ENCODE assay signal across 9 mouse cellular contexts in genomic region chr4:149098571-149098970, GRCm38 (mm10). TPM values are rescaled to one million over a fixed set of nuclear protein-coding genes. Genes with fewer than 3 reads are reported as not detected.
DNase-seq lines count a peak whose midpoint lies in the region; ATAC-seq and TF ChIP-seq lines count a peak whose summit lies in the region.
"Had no signal": no experiment of that assay in that cellular context is flagged by ENCODE, and none has a peak within 500 bp of the region (broad histone marks: within the 10 kb centered on the region; RNA-seq: fewer than 3 reads in every experiment).

No protein-coding gene starts in this region.

- TF ChIP-seq CTCF in bone marrow, adult 2 months (IDR thresholded peaks at IDR 0.05; ENCODE audit: control insufficient read depth, insufficient read depth, low read length): no peak

- TF ChIP-seq POLR2A in bone marrow, adult 2 months (IDR thresholded peaks at IDR 0.05; ENCODE audit: borderline replicate concordance, control insufficient read depth, low read depth, low read length): no peak

- intact Hi-C loops in left cerebral cortex, postnatal 4 days (cut with DNase I): no loop called here

- H3K27ac ChIP-seq in bone marrow, adult 2 months (ENCODE audit: control insufficient read depth, insufficient read depth, low read depth, low read length, poor library complexity): no peak overlapping the region
- no peak overlapping the region for H3K27ac ChIP-seq in hindbrain, embryonic 13.5 days
- no peak overlapping the region for H3K27ac ChIP-seq in midbrain, embryonic 14.5 days (replicated peaks; ENCODE audit: low read depth, low read length)

- H3K4me3 ChIP-seq in bone marrow, adult 2 months (replicated peaks; ENCODE audit: control insufficient read depth, low read depth, low read length): peak overlapping the region; percentile 94
- H3K4me3 ChIP-seq in hindbrain, embryonic 13.5 days: peak overlapping the region; percentile 98
- peak overlapping the region; percentile 97 for H3K4me3 ChIP-seq in midbrain, embryonic 14.5 days (replicated peaks; ENCODE audit: low read depth, low read length)

- DNase-seq in kidney, adult 18-20 months: peak; percentile 32
- DNase-seq in kidney, adult 9 months: no peak
- DNase-seq in midbrain, embryonic 14.5 days: no peak
- no peak for DNase-seq in retina, embryonic 14.5 days (ENCODE audit: low spot score)
- no peak for DNase-seq in ovary, postnatal 36 days (ENCODE audit: low spot score)
- DNase-seq in left cerebral cortex, postnatal 4 days: no peak

- peaks cover 6% of the 10 kb centered on the region; the same call in 1 of the 2 replicates for H3K36me3 ChIP-seq in hindbrain, embryonic 13.5 days
- 0 out of 2 replicates have a peak, but pooled peaks cover 3% of the 10 kb centered on the region for H3K36me3 ChIP-seq in midbrain, embryonic 14.5 days (ENCODE audit: control insufficient read depth, insufficient read depth, low read length)

- no peaks in the 10 kb centered on the region for H3K27me3 ChIP-seq in hindbrain, embryonic 13.5 days
- no peaks in the 10 kb centered on the region for H3K27me3 ChIP-seq in midbrain, embryonic 14.5 days (ENCODE audit: control insufficient read depth, insufficient read depth, low read length)

- H3K4me2 ChIP-seq in hindbrain, embryonic 13.5 days: peak overlapping the region; percentile 98
- peak overlapping the region; percentile 91 for H3K4me2 ChIP-seq in midbrain, embryonic 14.5 days (ENCODE audit: low read length)

- H3K4me1 ChIP-seq in bone marrow, adult 2 months (ENCODE audit: control insufficient read depth, insufficient read depth, low read length): peaks cover 2% of the 10 kb centered on the region; the same call in 1 of the 2 replicates
- H3K4me1 ChIP-seq in hindbrain, embryonic 13.5 days (replicated peaks): peaks cover 14% of the 10 kb centered on the region
- peaks cover 9% of the 10 kb centered on the region for H3K4me1 ChIP-seq in midbrain, embryonic 14.5 days (ENCODE audit: control insufficient read depth, insufficient read depth, low read length)

- ATAC-seq in hindbrain, embryonic 13.5 days (ENCODE audit: low FRiP score): no peak
- ATAC-seq in midbrain, embryonic 14.5 days (ENCODE audit: low FRiP score, low TSS enrichment): no peak

- no peaks in the 10 kb centered on the region for H3K9me3 ChIP-seq in hindbrain, embryonic 13.5 days
- no peaks in the 10 kb centered on the region for H3K9me3 ChIP-seq in midbrain, embryonic 14.5 days (ENCODE audit: control insufficient read depth, low read length)

- H3K9ac ChIP-seq in hindbrain, embryonic 13.5 days: peak overlapping the region; percentile 93
- peak overlapping the region; percentile 84; the same call in 1 of the 2 replicates for H3K9ac ChIP-seq in midbrain, embryonic 14.5 days (replicated peaks; ENCODE audit: low read length)

- WGBS in bone marrow, adult 2 months: 12% methylated on average over 11 of the region's 11 CpGs
- 21% methylated on average over 11 of the region's 11 CpGs for WGBS in hindbrain, embryonic 13.5 days
- WGBS in midbrain, embryonic 14.5 days: 23% methylated on average over 11 of the region's 11 CpGs

RNA-seq across cellular contexts. Expression of gene Pex14, which starts 1.1 kb away (rescaled TPM):
- polyA plus RNA-seq in bone marrow, adult 2 months (2011; ENCODE audit: insufficient read depth, insufficient read length, low replicate concordance, missing spikeins): 5.6 and 12.4 TPM in 2 replicates
- 52.6 and 57.7 TPM in 2 replicates for polyA plus RNA-seq in hindbrain, embryonic 13.5 days (2015; fragmentation: Nextera tagmentation; extraction: Ambion mirVana)
- 46.0 and 47.3 TPM in 2 replicates for polyA plus RNA-seq in midbrain, embryonic 14.5 days (2014; fragmentation: Nextera tagmentation; extraction: Ambion mirVana)
- 10 to 100 TPM; 38.2 to 40.8 TPM for total RNA-seq in left cerebral cortex, postnatal 4 days (2021)

RNA-seq across cellular contexts. Expression of gene Dffa, which starts 5.4 kb away (rescaled TPM):
- polyA plus RNA-seq in bone marrow, adult 2 months (2011; ENCODE audit: insufficient read depth, insufficient read length, low replicate concordance, missing spikeins): 5.5 and 12.4 TPM in 2 replicates
- polyA plus RNA-seq in hindbrain, embryonic 13.5 days (2015; fragmentation: Nextera tagmentation; extraction: Ambion mirVana): 27.0 and 29.1 TPM in 2 replicates
- polyA plus RNA-seq in midbrain, embryonic 14.5 days (2014; fragmentation: Nextera tagmentation; extraction: Ambion mirVana): 16.2 and 17.7 TPM in 2 replicates
- total RNA-seq in left cerebral cortex, postnatal 4 days (2021): 10 to 100 TPM; 40.8 to 45.9 TPM

RNA-seq across cellular contexts. Expression of gene Cort, which starts 28.0 kb away (rescaled TPM):
- polyA plus RNA-seq in bone marrow, adult 2 months (2011; ENCODE audit: insufficient read depth, insufficient read length, low replicate concordance, missing spikeins): 1.5 TPM in 1 of 2 replicates, not detected in the other
- polyA plus RNA-seq in hindbrain, embryonic 13.5 days (2015; fragmentation: Nextera tagmentation; extraction: Ambion mirVana): 0.35 and 0.41 TPM in 2 replicates
- polyA plus RNA-seq in midbrain, embryonic 14.5 days (2014; fragmentation: Nextera tagmentation; extraction: Ambion mirVana): 0.93 TPM in 1 of 2 replicates, not detected in the other
- total RNA-seq in left cerebral cortex, postnatal 4 days (2021): 10 to 100 TPM; 13.8 to 16.6 TPM
- total RNA-seq: neutrophil, adult 5-6 weeks had no signal

RNA-seq across cellular contexts. Expression of gene Cenps, which starts 38.9 kb away (rescaled TPM):
- 37.7 and 47.8 TPM in 2 replicates for polyA plus RNA-seq in bone marrow, adult 2 months (2011; ENCODE audit: insufficient read depth, insufficient read length, low replicate concordance, missing spikeins)
- polyA plus RNA-seq in hindbrain, embryonic 13.5 days (2015; fragmentation: Nextera tagmentation; extraction: Ambion mirVana): 22.1 and 24.3 TPM in 2 replicates
- polyA plus RNA-seq in midbrain, embryonic 14.5 days (2014; fragmentation: Nextera tagmentation; extraction: Ambion mirVana): 16.9 and 20.2 TPM in 2 replicates
- total RNA-seq in left cerebral cortex, postnatal 4 days (2021): 10 to 100 TPM; 33.5 to 38.3 TPM
